Mouse (Mus musculus): ENCODE results near the gene Olfr790. TPM values are rescaled to one million over a fixed set of nuclear protein-coding genes. Genes with fewer than 3 reads are reported as not detected.

Gene Olfr790
- polyA plus RNA-seq (2015; fragmentation: Nextera tagmentation; extraction: Ambion mirVana), result not detected in 2 replicates

DNA sequence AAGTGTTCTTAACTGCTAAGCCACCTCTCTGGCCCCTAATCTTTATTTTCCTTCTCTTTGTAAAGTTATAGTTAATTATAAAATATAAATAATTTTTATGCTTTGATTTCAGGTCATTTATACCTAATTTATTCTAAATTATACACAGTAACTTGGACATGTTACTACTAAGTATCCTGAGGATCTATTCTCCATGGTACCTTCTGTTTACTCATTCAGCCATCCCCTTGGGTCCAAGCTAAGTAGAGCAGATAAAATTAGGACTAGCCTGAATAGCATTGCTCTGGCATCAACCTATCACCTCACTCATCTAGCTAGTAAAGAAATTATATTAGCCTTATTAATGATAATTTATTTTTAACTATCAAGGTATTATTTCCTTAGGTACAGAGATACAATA, at the start of gene Olfr790:
TSS of gene Olfr790 (plus strand) at position 301 of the 400 bp plus-strand sequence.
- Histone ChIP-seq H3K9ac (ENCODE audit: low read length) (no peak within 1 kb of the TSS), H3K4me3 (replicated peaks; ENCODE audit: low read length) (no peak within 1 kb of the TSS), H3K9me3 (replicated peaks; ENCODE audit: control insufficient read depth, low read length) (no peaks in the 10 kb centered on the region), H3K36me3 (ENCODE audit: control insufficient read depth, insufficient read depth, low read length) (no peaks in the 10 kb centered on the region), H3K27ac (ENCODE audit: low read length) (no peak within 1 kb of the TSS), H3K4me1 (ENCODE audit: control insufficient read depth, insufficient read depth, low read length) (no peaks in the 10 kb centered on the region), H3K4me2 (ENCODE audit: low read depth, low read length) (no peak within 1 kb of the TSS), H3K27me3 (ENCODE audit: control insufficient read depth, insufficient read depth, low read length) (no peaks in the 10 kb centered on the region)
- no peak for ATAC-seq (ENCODE audit: insufficient read depth, low FRiP score)

DNA sequence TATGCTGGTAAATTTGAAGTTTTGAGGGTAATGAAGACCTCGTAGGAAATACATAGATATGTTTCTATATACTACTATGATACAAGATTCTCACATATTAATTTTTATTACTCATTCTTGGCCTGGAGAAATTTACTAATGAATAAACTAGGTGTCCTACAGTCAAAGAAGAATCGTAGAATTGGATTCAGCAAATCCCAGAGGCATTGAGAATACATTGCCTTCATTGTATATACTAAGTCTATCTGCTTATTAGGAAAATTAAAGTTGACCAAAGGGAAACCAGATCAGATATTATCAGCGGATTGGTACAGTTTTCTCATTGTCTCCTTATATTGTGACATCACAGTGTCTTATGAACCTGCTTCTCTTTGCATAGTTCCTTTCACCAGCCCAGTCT, 36.7 kb upstream of the Olfr790 start, which contains the start of gene Olfr787:
TSS of gene Olfr787 (plus strand) at position 301 of the 400 bp plus-strand sequence.
- Histone ChIP-seq H3K9ac (ENCODE audit: low read length) (no peak within 1 kb of the TSS), H3K27me3 (ENCODE audit: control insufficient read depth, insufficient read depth, low read length) (no peaks in the 10 kb centered on the region), H3K36me3 (ENCODE audit: control insufficient read depth, insufficient read depth, low read length) (no peaks in the 10 kb centered on the region), H3K9me3 (replicated peaks; ENCODE audit: control insufficient read depth, low read length) (no peaks in the 10 kb centered on the region), H3K27ac (ENCODE audit: low read length) (no peak within 1 kb of the TSS), H3K4me2 (ENCODE audit: low read depth, low read length) (no peak within 1 kb of the TSS), H3K4me1 (ENCODE audit: control insufficient read depth, insufficient read depth, low read length) (no peaks in the 10 kb centered on the region), H3K4me3 (replicated peaks; ENCODE audit: low read length) (no peak within 1 kb of the TSS)
- ATAC-seq (ENCODE audit: insufficient read depth, low FRiP score), result no peak
- WGBS, result 74% methylated on average over 3 of the region's 3 CpGs

DNA sequence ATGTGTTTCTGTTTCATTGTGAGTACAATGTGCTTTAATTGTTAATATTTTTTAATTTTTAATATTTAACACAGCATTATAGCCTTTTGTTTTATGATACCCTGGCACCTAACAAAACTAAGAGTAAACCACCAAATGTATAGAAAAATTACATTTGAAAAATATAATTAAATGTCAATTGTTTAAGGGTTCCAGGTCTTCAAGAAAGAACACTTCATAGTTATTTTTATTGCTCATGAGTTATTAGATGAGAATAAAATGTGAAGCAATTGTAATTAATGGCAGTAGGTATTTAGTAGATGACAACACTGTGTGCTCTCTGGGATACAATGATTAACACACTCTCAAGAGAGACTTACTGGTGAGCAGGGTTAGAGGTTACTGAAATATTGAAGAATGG, 27.6 kb upstream of the Olfr790 start, which contains the start of gene Olfr788:
TSS of gene Olfr788 (plus strand) at position 301 of the 400 bp plus-strand sequence.
- no peaks in the 10 kb centered on the region for H3K36me3 ChIP-seq (ENCODE audit: control insufficient read depth, insufficient read depth, low read length)
- H3K27me3 ChIP-seq (ENCODE audit: control insufficient read depth, insufficient read depth, low read length), result no peaks in the 10 kb centered on the region
- no peak within 1 kb of the TSS for H3K27ac ChIP-seq (ENCODE audit: low read length)
- H3K9ac ChIP-seq (ENCODE audit: low read length), result no peak within 1 kb of the TSS
- no peak within 1 kb of the TSS for H3K4me2 ChIP-seq (ENCODE audit: low read depth, low read length)
- no peaks in the 10 kb centered on the region for H3K4me1 ChIP-seq (ENCODE audit: control insufficient read depth, insufficient read depth, low read length)
- no peak within 1 kb of the TSS for H3K4me3 ChIP-seq (replicated peaks; ENCODE audit: low read length)
- no peak for ATAC-seq (ENCODE audit: insufficient read depth, low FRiP score)
- no peaks in the 10 kb centered on the region for H3K9me3 ChIP-seq (replicated peaks; ENCODE audit: control insufficient read depth, low read length)

DNA sequence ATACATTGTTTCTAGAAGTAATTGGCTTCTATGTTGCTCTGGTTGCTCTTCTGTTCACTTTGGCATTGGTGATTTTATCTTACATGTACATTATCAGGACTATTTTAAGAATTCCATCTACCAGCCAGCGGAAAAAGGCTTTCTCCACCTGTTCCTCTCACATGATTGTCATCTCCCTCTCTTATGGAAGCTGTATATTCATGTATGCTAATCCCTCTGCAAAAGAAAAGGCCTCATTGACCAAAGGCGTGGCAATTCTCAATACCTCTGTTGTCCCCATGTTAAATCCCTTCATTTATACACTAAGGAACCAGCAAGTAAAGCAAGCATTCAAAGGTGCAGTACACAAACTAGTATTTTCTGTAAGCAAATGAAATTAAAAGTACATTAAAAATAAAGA, 25.0 kb upstream of the Olfr790 start:
- Histone ChIP-seq H3K4me2 (ENCODE audit: low read depth, low read length) (no peak overlapping the region), H3K4me1 (ENCODE audit: control insufficient read depth, insufficient read depth, low read length) (no peaks in the 10 kb centered on the region), H3K36me3 (ENCODE audit: control insufficient read depth, insufficient read depth, low read length) (no peaks in the 10 kb centered on the region), H3K9me3 (replicated peaks; ENCODE audit: control insufficient read depth, low read length) (no peaks in the 10 kb centered on the region), H3K27ac (ENCODE audit: low read length) (no peak overlapping the region), H3K9ac (ENCODE audit: low read length) (no peak overlapping the region), H3K4me3 (replicated peaks; ENCODE audit: low read length) (no peak overlapping the region), H3K27me3 (ENCODE audit: control insufficient read depth, insufficient read depth, low read length) (no peaks in the 10 kb centered on the region)
- ATAC-seq (ENCODE audit: insufficient read depth, low FRiP score), result no peak
- 52% methylated on average over 2 of the region's 2 CpGs for WGBS

DNA sequence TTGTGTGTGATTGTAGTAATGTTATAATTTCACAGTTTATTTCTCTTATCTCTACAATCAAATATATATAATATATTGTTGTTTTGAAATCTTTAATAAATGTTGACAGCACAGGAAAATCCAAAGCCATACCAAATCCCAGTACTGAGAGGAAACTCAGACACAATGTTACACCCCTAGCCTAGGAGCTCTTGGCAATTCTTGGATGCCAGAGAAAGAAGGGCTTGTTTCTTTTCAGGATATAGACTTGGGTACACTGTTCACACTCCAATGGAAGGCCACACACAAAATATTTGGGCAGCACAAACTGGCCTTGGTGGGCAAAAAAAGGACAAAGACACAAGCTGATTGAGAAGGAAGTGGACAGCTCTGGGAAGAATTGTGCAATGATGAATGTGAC, 24.6 kb upstream of the Olfr790 start:
- no peak for ATAC-seq (ENCODE audit: insufficient read depth, low FRiP score)
- no peaks in the 10 kb centered on the region for H3K4me1 ChIP-seq (ENCODE audit: control insufficient read depth, insufficient read depth, low read length)
- no peak overlapping the region for H3K27ac ChIP-seq (ENCODE audit: low read length)

DNA sequence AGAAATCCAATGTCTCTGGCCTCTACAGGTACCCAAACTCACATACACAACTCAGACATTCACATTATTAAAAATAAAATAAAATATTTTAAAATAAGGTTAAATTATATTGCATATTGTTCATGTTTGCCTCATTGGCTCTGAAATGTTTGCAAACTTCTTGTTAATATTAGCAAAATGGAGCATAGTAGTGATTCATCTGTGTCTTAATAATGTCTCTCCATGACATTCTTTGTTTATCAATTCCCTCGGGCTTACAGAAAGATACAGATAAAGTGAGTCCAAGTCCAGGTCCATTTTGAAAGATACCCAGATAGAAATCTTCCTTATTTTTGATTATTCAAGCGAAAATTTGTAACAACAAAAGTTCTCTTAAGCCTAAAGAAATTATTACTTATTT, 13.8 kb upstream of the Olfr790 start, which contains the start of gene Olfr789:
TSS of gene Olfr789 (plus strand) at position 301 of the 400 bp plus-strand sequence.
- H3K27ac ChIP-seq (ENCODE audit: low read length), result no peak within 1 kb of the TSS
- H3K36me3 ChIP-seq (ENCODE audit: control insufficient read depth, insufficient read depth, low read length), result no peaks in the 10 kb centered on the region
- no peaks in the 10 kb centered on the region for H3K9me3 ChIP-seq (replicated peaks; ENCODE audit: control insufficient read depth, low read length)
- no peak within 1 kb of the TSS for H3K4me3 ChIP-seq (replicated peaks; ENCODE audit: low read length)
- no peak within 1 kb of the TSS for H3K9ac ChIP-seq (ENCODE audit: low read length)
- no peaks in the 10 kb centered on the region for H3K4me1 ChIP-seq (ENCODE audit: control insufficient read depth, insufficient read depth, low read length)
- H3K27me3 ChIP-seq (ENCODE audit: control insufficient read depth, insufficient read depth, low read length), result no peaks in the 10 kb centered on the region
- no peak for ATAC-seq (ENCODE audit: insufficient read depth, low FRiP score)
- H3K4me2 ChIP-seq (ENCODE audit: low read depth, low read length), result no peak within 1 kb of the TSS
- WGBS, result 45% methylated on average over 2 of the region's 2 CpGs

More for the DNA sequence above, 24.6 kb upstream of the Olfr790 start:
- no peak overlapping the region for H3K4me2 ChIP-seq (ENCODE audit: low read depth, low read length)
- H3K36me3 ChIP-seq (ENCODE audit: control insufficient read depth, insufficient read depth, low read length), result no peaks in the 10 kb centered on the region
- no peak overlapping the region for H3K9ac ChIP-seq (ENCODE audit: low read length)
- H3K9me3 ChIP-seq (replicated peaks; ENCODE audit: control insufficient read depth, low read length), result no peaks in the 10 kb centered on the region
- no peak overlapping the region for H3K4me3 ChIP-seq (replicated peaks; ENCODE audit: low read length)
- H3K27me3 ChIP-seq (ENCODE audit: control insufficient read depth, insufficient read depth, low read length), result no peaks in the 10 kb centered on the region

DNA sequence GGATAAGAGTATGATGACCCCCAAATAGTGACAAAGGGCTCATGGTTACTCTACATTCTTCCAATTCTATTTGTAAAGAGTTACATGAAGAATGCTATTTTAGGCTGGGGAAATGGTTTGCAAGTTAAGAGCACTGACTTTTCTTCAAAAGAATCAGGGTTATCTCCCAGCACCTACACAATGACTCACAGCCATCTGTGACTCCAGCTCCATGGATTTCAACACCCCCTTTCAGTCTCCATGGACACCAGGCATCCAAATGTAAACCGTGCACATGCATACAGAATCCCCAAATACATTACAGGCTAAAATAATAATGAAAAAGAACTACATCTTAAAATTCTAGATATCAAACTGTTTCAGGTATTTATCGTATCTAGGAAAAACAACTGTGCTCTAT, 8.2 kb upstream of the Olfr790 start:
- H3K4me2 ChIP-seq (ENCODE audit: low read depth, low read length), result no peak overlapping the region
- H3K27me3 ChIP-seq (ENCODE audit: control insufficient read depth, insufficient read depth, low read length), result no peaks in the 10 kb centered on the region
- H3K9ac ChIP-seq (ENCODE audit: low read length), result no peak overlapping the region
- H3K4me3 ChIP-seq (replicated peaks; ENCODE audit: low read length), result no peak overlapping the region
- H3K4me1 ChIP-seq (ENCODE audit: control insufficient read depth, insufficient read depth, low read length), result no peaks in the 10 kb centered on the region
- no peaks in the 10 kb centered on the region for H3K36me3 ChIP-seq (ENCODE audit: control insufficient read depth, insufficient read depth, low read length)
- H3K27ac ChIP-seq (ENCODE audit: low read length), result no peak overlapping the region
- ATAC-seq (ENCODE audit: insufficient read depth, low FRiP score), result no peak
- 81% methylated on average over 2 of the region's 2 CpGs for WGBS
- H3K9me3 ChIP-seq (replicated peaks; ENCODE audit: control insufficient read depth, low read length), result no peaks in the 10 kb centered on the region

DNA sequence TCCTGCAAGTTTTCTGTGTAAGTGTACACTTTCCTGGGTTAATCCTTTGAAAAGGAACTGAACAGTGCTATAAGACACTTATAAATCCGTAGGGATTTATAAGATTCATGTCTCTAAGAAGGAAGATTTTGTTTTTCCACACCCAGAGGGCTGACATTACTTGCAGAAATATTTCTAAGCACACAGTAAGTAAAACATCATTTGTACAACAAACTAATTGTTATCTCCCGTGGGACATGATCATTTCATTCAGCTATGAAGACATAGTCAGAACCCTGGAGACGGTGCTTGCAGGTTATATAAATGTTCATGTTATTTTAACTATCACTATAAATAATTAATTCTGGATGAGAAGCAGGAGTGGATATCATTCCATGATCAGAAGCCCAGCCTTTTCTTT, 23.2 kb downstream of the Olfr790 start, which contains the start of gene Olfr791:
TSS of gene Olfr791 (plus strand) at position 301 of the 400 bp plus-strand sequence.
- Histone ChIP-seq H3K4me3 (replicated peaks; ENCODE audit: low read length) (no peak within 1 kb of the TSS), H3K27me3 (ENCODE audit: control insufficient read depth, insufficient read depth, low read length) (no peaks in the 10 kb centered on the region), H3K4me2 (ENCODE audit: low read depth, low read length) (no peak within 1 kb of the TSS), H3K9me3 (replicated peaks; ENCODE audit: control insufficient read depth, low read length) (no peaks in the 10 kb centered on the region), H3K4me1 (ENCODE audit: control insufficient read depth, insufficient read depth, low read length) (no peaks in the 10 kb centered on the region), H3K36me3 (ENCODE audit: control insufficient read depth, insufficient read depth, low read length) (no peaks in the 10 kb centered on the region), H3K27ac (ENCODE audit: low read length) (no peak within 1 kb of the TSS), H3K9ac (ENCODE audit: low read length) (no peak within 1 kb of the TSS)
- no peak for ATAC-seq (ENCODE audit: insufficient read depth, low FRiP score)
- WGBS, result 58% methylated on average over 3 of the region's 3 CpGs

DNA sequence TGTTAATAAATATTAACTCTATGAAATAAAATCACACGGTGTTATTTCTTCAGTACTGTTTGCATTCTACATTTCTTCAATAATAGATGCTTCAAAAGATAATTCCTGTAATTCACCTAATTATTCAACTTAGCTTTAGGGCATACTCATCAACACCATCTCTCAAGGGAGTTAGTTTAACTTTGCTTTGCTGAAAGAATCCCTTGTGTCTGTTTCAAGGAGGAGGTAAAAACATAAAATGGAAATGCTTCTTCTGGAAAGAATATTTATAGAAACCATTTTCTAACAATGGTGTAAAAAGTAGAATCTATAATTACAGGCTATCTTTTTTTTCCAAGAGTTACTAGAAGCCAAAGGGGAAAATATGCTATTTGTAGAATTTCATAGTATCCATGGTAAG, 40.6 kb downstream of the Olfr790 start, which contains the start of gene Olfr792:
TSS of gene Olfr792 (plus strand) at position 301 of the 400 bp plus-strand sequence.
- Histone ChIP-seq H3K9ac (ENCODE audit: low read length) (no peak within 1 kb of the TSS), H3K4me3 (replicated peaks; ENCODE audit: low read length) (no peak within 1 kb of the TSS), H3K4me2 (ENCODE audit: low read depth, low read length) (no peak within 1 kb of the TSS), H3K27ac (ENCODE audit: low read length) (no peak within 1 kb of the TSS), H3K27me3 (ENCODE audit: control insufficient read depth, insufficient read depth, low read length) (no peaks in the 10 kb centered on the region), H3K36me3 (ENCODE audit: control insufficient read depth, insufficient read depth, low read length) (no peaks in the 10 kb centered on the region), H3K9me3 (replicated peaks; ENCODE audit: control insufficient read depth, low read length) (no peaks in the 10 kb centered on the region), H3K4me1 (ENCODE audit: control insufficient read depth, insufficient read depth, low read length) (no peaks in the 10 kb centered on the region)
- WGBS, result 75% methylated on average over 1 of the region's 1 CpGs
- ATAC-seq (ENCODE audit: insufficient read depth, low FRiP score), result no peak

All from stomach, embryonic 16.5 days (tissue).